8 mouse cellular contexts compared by ENCODE assay signal in genomic region chr4:119232410-119233255, GRCm38 (mm10). TPM values are rescaled to one million over a fixed set of nuclear protein-coding genes. Genes with fewer than 3 reads are reported as not detected.
DNase-seq lines count a peak whose midpoint lies in the region; ATAC-seq lines count a peak whose summit lies in the region.

Gene AU022252, minus strand, starts transcription at chr4:119232712.
Gene P3h1, plus strand, starts transcription at chr4:119232915.

- H3K9ac ChIP-seq in hindbrain, embryonic 14.5 days = peak within 1 kb of the TSS; percentile 78

- ATAC-seq in hindbrain, embryonic 14.5 days (ENCODE audit: low FRiP score) = peak; percentile 97

- DNase-seq in R1 (ENCODE audit: low read depth, low spot score) = peak; percentile 99
- DNase-seq in cerebellum, postnatal 25 days = peak; percentile 99
- peak; percentile 97 to 98 for DNase-seq in frontal cortex, postnatal 25 days (ENCODE audit: low spot score in 2 of 2)
- DNase-seq in hindbrain, embryonic 14.5 days (ENCODE audit: low spot score) = peak; percentile 99
- peak; percentile 97 to 98 for DNase-seq in layer of hippocampus, postnatal 36 days
- DNase-seq in lung, postnatal 36 days = peak; percentile 100
- DNase-seq in retina, postnatal 1 day = peak; percentile 100
- peak; percentile 97 to 98 for DNase-seq in urinary bladder, adult 18-20 months (ENCODE audit: low spot score in 2 of 2)

- 0 out of 2 replicates have a peak, but pooled peaks cover 16% of the 10 kb centered on the region for H3K36me3 ChIP-seq in hindbrain, embryonic 14.5 days (replicated peaks; ENCODE audit: control insufficient read depth, insufficient read depth)

- no peaks in the 10 kb centered on the region for H3K9me3 ChIP-seq in hindbrain, embryonic 14.5 days (ENCODE audit: control insufficient read depth, low read length)

- peak within 1 kb of the TSS; percentile 20; the same call in 1 of the 2 replicates for H3K27ac ChIP-seq in hindbrain, embryonic 14.5 days

- H3K27me3 ChIP-seq in hindbrain, embryonic 14.5 days (ENCODE audit: control insufficient read depth, insufficient read depth, low read length) = no peaks in the 10 kb centered on the region

- WGBS in hindbrain, embryonic 14.5 days = under 1% methylated on average over 70 of the region's 71 CpGs

- peak within 1 kb of the TSS; percentile 86 for H3K4me2 ChIP-seq in hindbrain, embryonic 14.5 days (replicated peaks)

- H3K4me3 ChIP-seq in hindbrain, embryonic 14.5 days (replicated peaks; ENCODE audit: low read length) = peak within 1 kb of the TSS; percentile 70

- peaks cover 15% of the 10 kb centered on the region for H3K4me1 ChIP-seq in hindbrain, embryonic 14.5 days (replicated peaks; ENCODE audit: control insufficient read depth, insufficient read depth, low read length)

RNA-seq across cellular contexts. Expression of gene AU022252, which starts in this region (rescaled TPM):
- 26.3 and 28.2 TPM in 2 replicates for polyA plus RNA-seq in hindbrain, embryonic 14.5 days (2014; fragmentation: Nextera tagmentation; extraction: Ambion mirVana)
- total RNA-seq in layer of hippocampus, postnatal 36 days (2021) = 10 to 100 TPM; 35.0 TPM

RNA-seq across cellular contexts. Expression of gene P3h1, which starts in this region (rescaled TPM):
- polyA plus RNA-seq in hindbrain, embryonic 14.5 days (2014; fragmentation: Nextera tagmentation; extraction: Ambion mirVana) = 10.9 and 12.7 TPM in 2 replicates
- total RNA-seq in layer of hippocampus, postnatal 36 days (2021) = 10 to 100 TPM in 1 of 2 experiments, 1 to 10 TPM in 1; 9.2 to 11.9 TPM

Comparison
In these comparisons a context has a peak if more than half of its experiments do, and no peak if none do; other contexts are left out.
1. Peak in every context shown above with its lines: DNase-seq, ATAC-seq, H3K4me3 ChIP-seq and H3K27ac ChIP-seq.